Mouse (Mus musculus) stomach, embryonic 15.5 days (tissue): ENCODE data around the gene Immp2l. TPM values are rescaled to one million over a fixed set of nuclear protein-coding genes. Genes with fewer than 3 reads are reported as not detected.
A peak's percentile ranks its signal among the peaks of the same experiment; 100 is the strongest.

Source experiments
- ATAC-seq: fragments of 200-750 bp; cut with Nextera tagmentation; 2 replicates; pipeline ENCODE4 v1.8.0; 2017; ENCODE audit warnings: low read depth, moderate number of reproducible peaks, moderate TSS enrichment; ENCODE audit not compliant: insufficient read depth, low FRiP score
- H3K27ac ChIP-seq: fragments of 300-500 bp; sonication (generic); 2 replicates; pipeline ENCODE4 v1.5.1; 2015; ENCODE audit warnings: mild to moderate bottlenecking, inconsistent platforms
- H3K27me3 ChIP-seq: fragments of 300-500 bp; sonication (generic); replicated peaks from 2 replicates; pipeline ENCODE4 v1.6.1; 2015; ENCODE audit warnings: inconsistent platforms
- H3K36me3 ChIP-seq: fragments of 300-500 bp; sonication (generic); 2 replicates; pipeline ENCODE4 v1.6.1; 2015; ENCODE audit warnings: inconsistent platforms
- H3K4me1 ChIP-seq: fragments of 300-500 bp; sonication (generic); 2 replicates; pipeline ENCODE4 v1.6.1; 2015; ENCODE audit warnings: inconsistent platforms
- H3K4me2 ChIP-seq: fragments of 300-500 bp; sonication (generic); 2 replicates; pipeline ENCODE4 v1.6.1; 2015; ENCODE audit warnings: mild to moderate bottlenecking, inconsistent platforms
- H3K4me3 ChIP-seq: fragments of 300-500 bp; sonication (generic); replicated peaks from 2 replicates; pipeline ENCODE4 v1.5.1; 2015; ENCODE audit warnings: inconsistent platforms
- H3K9ac ChIP-seq: fragments of 300-500 bp; sonication (generic); 2 replicates; pipeline ENCODE4 v1.6.1; 2015; ENCODE audit warnings: inconsistent platforms
- H3K9me3 ChIP-seq: fragments of 300-500 bp; sonication (generic); 2 replicates; pipeline ENCODE4 v1.6.1; 2016; ENCODE audit warnings: inconsistent platforms
- WGBS: fragments of 180-500 bp; shearing (Covaris S2); methylation state at CpG from one replicate; pipeline ENCODE4 v1.1.7; 2015; 5-methylcytosine and 5-hydroxymethylcytosine counted together
- polyA plus RNA-seq: library from polyadenylated mRNA; unstranded; fragments of >200 nt; fragmentation: Nextera tagmentation; extraction: Ambion mirVana; gene quantifications from 2 replicates; pipeline ENCODE4 v1.2.1, GENCODE M21; 2015

Gene Immp2l
- polyA plus RNA-seq, 1 experiment from 2014 or later, result 15.6 TPM

- Histone ChIP-seq H3K9me3 (no peaks in the 10 kb centered on the region), H3K9ac (no peak overlapping the region), H3K36me3 (no peaks in the 10 kb centered on the region), H3K4me1 (no peaks in the 10 kb centered on the region), H3K27me3 (no peaks in the 10 kb centered on the region), H3K27ac (no peak overlapping the region), H3K4me3 (no peak overlapping the region), H3K4me2 (no peak overlapping the region)
- ATAC-seq, result no peak
- WGBS, result 79% methylated on average over 11 of the region's 11 CpGs
Observed at GRCm38 (mm10) chr12:41054006-41054791, 30.3 kb downstream of the Immp2l start.

GRCm38 (mm10) chr12:41055941-41056340 lies 32.1 kb downstream of the Immp2l start:
- Histone ChIP-seq H3K27me3 (no peaks in the 10 kb centered on the region), H3K36me3 (no peaks in the 10 kb centered on the region), H3K4me2 (no peak overlapping the region), H3K4me1 (no peaks in the 10 kb centered on the region), H3K4me3 (no peak overlapping the region), H3K27ac (no peak overlapping the region), H3K9me3 (no peaks in the 10 kb centered on the region), H3K9ac (no peak overlapping the region)
- ATAC-seq, result no peak

GRCm38 (mm10) chr12:41063281-41063680 lies 39.4 kb downstream of the Immp2l start:
- ATAC-seq, result no peak
- Histone ChIP-seq H3K27me3 (no peaks in the 10 kb centered on the region), H3K36me3 (no peaks in the 10 kb centered on the region), H3K9me3 (no peaks in the 10 kb centered on the region), H3K9ac (no peak overlapping the region), H3K27ac (no peak overlapping the region), H3K4me1 (no peaks in the 10 kb centered on the region), H3K4me2 (no peak overlapping the region), H3K4me3 (no peak overlapping the region)
- 79% methylated on average over 3 of the region's 3 CpGs for WGBS

GRCm38 (mm10) chr12:41081843-41082242 lies 58.0 kb downstream of the Immp2l start:
- Histone ChIP-seq H3K36me3 (no peaks in the 10 kb centered on the region), H3K9ac (no peak overlapping the region), H3K4me1 (no peaks in the 10 kb centered on the region), H3K27ac (no peak overlapping the region), H3K4me2 (no peak overlapping the region), H3K27me3 (no peaks in the 10 kb centered on the region), H3K9me3 (no peaks in the 10 kb centered on the region), H3K4me3 (no peak overlapping the region)
- ATAC-seq, result no peak
- WGBS, result 82% methylated on average over 1 of the region's 1 CpGs

- Histone ChIP-seq H3K4me3 (no peak overlapping the region), H3K9me3 (no peaks in the 10 kb centered on the region), H3K36me3 (no peaks in the 10 kb centered on the region), H3K4me2 (no peak overlapping the region), H3K27ac (no peak overlapping the region), H3K4me1 (no peaks in the 10 kb centered on the region), H3K9ac (no peak overlapping the region), H3K27me3 (no peaks in the 10 kb centered on the region)
- 85% methylated on average over 2 of the region's 2 CpGs for WGBS
- peak; percentile 31; the same call in 1 of the 2 replicates for ATAC-seq
Observed at GRCm38 (mm10) chr12:41084370-41085089, 60.6 kb downstream of the Immp2l start.

GRCm38 (mm10) chr12:41089931-41090366 lies 66.1 kb downstream of the Immp2l start:
- no peaks in the 10 kb centered on the region for H3K4me1 ChIP-seq
- H3K4me3 ChIP-seq, result no peak overlapping the region
- H3K9me3 ChIP-seq, result no peaks in the 10 kb centered on the region
- WGBS, result 86% methylated on average over 5 of the region's 5 CpGs
- H3K9ac ChIP-seq, result no peak overlapping the region
- H3K36me3 ChIP-seq, result no peaks in the 10 kb centered on the region
- ATAC-seq, result no peak
- no peak overlapping the region for H3K27ac ChIP-seq
- no peak overlapping the region for H3K4me2 ChIP-seq
- no peaks in the 10 kb centered on the region for H3K27me3 ChIP-seq

- Histone ChIP-seq H3K27ac (no peak overlapping the region), H3K4me2 (no peak overlapping the region), H3K27me3 (no peaks in the 10 kb centered on the region), H3K9ac (no peak overlapping the region), H3K4me1 (no peaks in the 10 kb centered on the region), H3K9me3 (no peaks in the 10 kb centered on the region), H3K4me3 (no peak overlapping the region), H3K36me3 (no peaks in the 10 kb centered on the region)
- no peak for ATAC-seq
- 78% methylated on average over 2 of the region's 2 CpGs for WGBS
Observed at GRCm38 (mm10) chr12:41090771-41091170, 66.9 kb downstream of the Immp2l start.

GRCm38 (mm10) chr12:41091316-41091715 lies 67.4 kb downstream of the Immp2l start:
- no peak overlapping the region for H3K4me3 ChIP-seq
- H3K4me2 ChIP-seq, result no peak overlapping the region
- H3K27me3 ChIP-seq, result no peaks in the 10 kb centered on the region
- H3K4me1 ChIP-seq, result no peaks in the 10 kb centered on the region
- no peak overlapping the region for H3K27ac ChIP-seq
- no peak for ATAC-seq
- WGBS, result 61% methylated on average over 2 of the region's 2 CpGs
- H3K36me3 ChIP-seq, result no peaks in the 10 kb centered on the region
- H3K9me3 ChIP-seq, result no peaks in the 10 kb centered on the region
- H3K9ac ChIP-seq, result no peak overlapping the region

GRCm38 (mm10) chr12:41096045-41096444 lies 72.2 kb downstream of the Immp2l start:
- Histone ChIP-seq H3K4me2 (no peak overlapping the region), H3K27me3 (no peaks in the 10 kb centered on the region), H3K9me3 (no peaks in the 10 kb centered on the region), H3K4me3 (no peak overlapping the region), H3K36me3 (no peaks in the 10 kb centered on the region), H3K9ac (no peak overlapping the region), H3K27ac (no peak overlapping the region), H3K4me1 (no peaks in the 10 kb centered on the region)
- WGBS, result 52% methylated on average over 4 of the region's 4 CpGs
- no peak for ATAC-seq

GRCm38 (mm10) chr12:41097406-41097805 lies 73.5 kb downstream of the Immp2l start:
- no peak for ATAC-seq
- no peak overlapping the region for H3K27ac ChIP-seq
- WGBS, result 44% methylated on average over 5 of the region's 5 CpGs
- no peak overlapping the region for H3K9ac ChIP-seq
- no peak overlapping the region for H3K4me2 ChIP-seq
- H3K36me3 ChIP-seq, result no peaks in the 10 kb centered on the region
- H3K4me1 ChIP-seq, result no peaks in the 10 kb centered on the region
- no peaks in the 10 kb centered on the region for H3K27me3 ChIP-seq
- no peaks in the 10 kb centered on the region for H3K9me3 ChIP-seq
- H3K4me3 ChIP-seq, result no peak overlapping the region

GRCm38 (mm10) chr12:41109011-41109410 lies 85.1 kb downstream of the Immp2l start:
- no peak overlapping the region for H3K27ac ChIP-seq
- H3K4me2 ChIP-seq, result no peak overlapping the region
- no peaks in the 10 kb centered on the region for H3K9me3 ChIP-seq
- no peaks in the 10 kb centered on the region for H3K36me3 ChIP-seq
- WGBS, result 37% methylated on average over 2 of the region's 2 CpGs
- H3K9ac ChIP-seq, result no peak overlapping the region
- H3K27me3 ChIP-seq, result no peaks in the 10 kb centered on the region
- no peak for ATAC-seq
- H3K4me1 ChIP-seq, result no peaks in the 10 kb centered on the region
- H3K4me3 ChIP-seq, result no peak overlapping the region

GRCm38 (mm10) chr12:41111456-41111855 lies 87.6 kb downstream of the Immp2l start:
- Histone ChIP-seq H3K4me3 (no peak overlapping the region), H3K4me2 (no peak overlapping the region), H3K4me1 (no peaks in the 10 kb centered on the region), H3K27me3 (no peaks in the 10 kb centered on the region), H3K36me3 (no peaks in the 10 kb centered on the region), H3K9ac (no peak overlapping the region), H3K9me3 (no peaks in the 10 kb centered on the region), H3K27ac (no peak overlapping the region)
- WGBS, result 20% methylated on average over 1 of the region's 1 CpGs
- ATAC-seq, result peak; percentile 71; the same call in 1 of the 2 replicates
